Mouse (Mus musculus) liver, adult (tissue): ENCODE data around the gene Catsperd.

Experiments
- GATA4 ChIP-seq: IDR thresholded peaks from 2 replicates; pipeline ENCODE4 v1.6.1; 2014; ENCODE audit warnings: mild to moderate bottlenecking, low read length; ENCODE audit not compliant: insufficient replicate concordance

Gene Catsperd

DNA sequence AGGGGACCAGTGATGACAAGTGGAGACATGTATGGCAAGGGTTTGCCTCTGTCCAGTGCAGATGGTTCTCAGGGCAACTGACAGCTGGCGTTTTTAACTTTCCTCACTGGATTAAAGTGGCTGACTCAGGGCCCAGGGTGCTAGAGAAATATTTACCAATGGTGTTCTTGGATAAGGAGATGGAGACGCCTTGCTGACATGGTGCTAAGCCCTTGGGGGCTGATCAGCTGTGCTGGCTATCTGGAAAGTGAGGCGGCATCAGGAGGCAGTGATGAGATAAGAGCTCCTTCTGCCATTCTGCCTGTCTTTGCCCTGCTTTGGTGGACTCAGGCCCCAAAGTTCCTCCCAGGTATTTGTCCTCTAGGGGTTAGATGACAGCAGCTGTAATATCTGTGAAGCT, 54.9 kb downstream of the Catsperd start:
- TF ChIP-seq GATA4, result no peak

DNA sequence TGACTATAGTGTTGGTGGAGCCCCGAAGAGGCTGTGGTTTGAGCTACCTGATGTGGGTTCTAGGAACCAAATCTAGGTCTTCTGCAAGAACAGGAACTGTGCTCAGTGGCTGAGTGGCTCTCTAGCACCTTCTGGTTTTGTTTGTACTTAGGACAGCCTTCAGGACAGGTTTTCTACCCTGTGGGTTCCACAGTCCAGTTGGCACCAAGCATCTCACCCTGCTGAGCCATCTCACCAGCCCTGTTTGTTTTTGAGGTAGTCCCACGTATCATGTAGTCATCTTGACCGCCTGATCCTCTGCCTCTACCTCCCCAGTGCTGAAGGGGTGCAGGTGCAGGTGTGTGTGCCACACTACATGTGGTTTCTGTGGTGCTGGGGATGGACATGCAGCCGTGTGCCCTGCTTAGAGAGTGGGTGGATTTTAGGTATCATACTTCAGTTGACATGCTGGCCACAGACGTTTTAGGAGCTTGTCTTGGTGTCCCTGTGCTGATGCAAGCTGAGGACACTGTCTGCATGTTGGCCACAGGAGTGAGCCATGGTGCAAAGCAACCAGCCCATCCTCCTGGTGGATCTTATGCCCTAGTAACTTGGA, 55.7 kb downstream of the Catsperd start:
- no peak for TF ChIP-seq GATA4

DNA sequence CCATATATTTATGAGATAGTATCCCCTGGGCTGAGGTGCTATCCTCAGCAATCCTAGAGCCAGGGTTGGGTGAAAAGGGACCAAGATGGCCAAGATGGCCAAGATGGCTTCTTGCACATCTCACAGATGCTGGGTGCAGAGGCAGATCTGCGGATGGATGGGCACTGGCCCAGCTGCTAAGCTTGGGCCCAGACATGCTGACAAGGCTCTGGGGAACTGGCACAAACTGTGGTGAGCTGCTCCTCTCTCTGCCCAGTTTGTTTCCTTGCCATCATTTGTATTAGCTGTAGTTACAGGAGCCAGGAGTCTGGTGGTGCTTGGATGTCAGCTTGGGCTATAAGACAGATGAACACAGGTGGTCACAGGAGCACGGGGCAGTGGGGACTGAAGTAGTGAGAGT, 56.7 kb downstream of the Catsperd start:
- no peak for TF ChIP-seq GATA4

DNA sequence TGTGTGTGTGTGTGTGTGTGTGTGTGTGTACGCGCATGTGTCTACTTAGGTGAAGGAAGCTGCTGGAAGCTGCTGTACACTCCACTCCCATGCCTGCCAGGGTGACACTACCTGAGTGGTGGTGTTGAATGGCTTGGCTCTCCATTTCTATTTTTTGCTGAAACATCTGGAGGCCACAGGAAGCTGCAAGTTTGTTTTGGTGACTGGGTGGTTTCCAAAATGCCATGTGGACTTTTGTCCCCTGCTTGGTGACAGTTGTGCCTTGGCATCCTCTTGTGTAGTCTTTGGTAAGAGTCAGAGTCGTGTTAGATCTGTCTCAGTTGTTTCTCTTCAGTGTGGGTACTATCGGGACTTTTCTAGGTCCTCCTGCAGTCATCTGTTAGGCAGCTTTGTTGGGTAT, 58.9 kb downstream of the Catsperd start:
- TF ChIP-seq GATA4, result no peak

DNA sequence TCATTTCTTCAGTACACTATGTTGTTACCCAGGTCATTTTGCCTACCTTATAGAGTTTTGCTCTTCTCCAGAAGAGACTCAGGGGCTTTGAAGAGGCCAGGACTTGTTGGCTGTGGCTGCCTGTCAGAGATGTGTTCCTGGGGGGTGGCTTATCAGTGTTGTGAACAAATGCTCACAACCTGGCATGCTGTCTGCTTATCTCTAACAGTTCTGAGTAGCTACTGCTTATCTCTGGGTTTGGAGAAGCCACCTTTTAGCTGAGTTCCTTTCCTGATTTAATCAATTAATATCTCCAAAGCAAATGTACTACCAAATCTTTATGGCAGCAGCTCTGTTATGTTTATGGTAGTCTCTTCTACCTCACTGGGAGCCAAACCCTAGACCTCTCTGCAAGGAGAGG, 60.1 kb downstream of the Catsperd start:
- TF ChIP-seq GATA4, result no peak

DNA sequence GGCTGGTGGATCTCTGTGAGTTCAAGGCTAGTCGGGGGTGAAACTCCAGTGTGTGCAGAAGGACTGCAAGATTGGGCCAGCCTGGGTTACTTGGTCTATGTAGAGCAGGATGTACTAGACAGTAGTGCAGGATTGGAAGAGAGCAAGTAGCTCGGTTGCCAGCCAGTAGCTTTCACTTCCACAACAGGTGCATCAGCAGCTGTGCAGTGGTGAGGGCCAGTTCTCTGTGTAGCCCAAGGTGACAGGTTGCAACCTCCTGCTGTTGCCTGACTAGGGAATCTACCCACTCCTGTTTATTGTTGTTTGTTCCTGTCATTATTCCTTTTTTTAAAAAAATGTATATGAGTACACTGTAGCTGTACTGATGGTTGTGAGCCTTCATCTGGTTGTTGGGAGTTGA, 60.7 kb downstream of the Catsperd start:
- no peak for TF ChIP-seq GATA4

DNA sequence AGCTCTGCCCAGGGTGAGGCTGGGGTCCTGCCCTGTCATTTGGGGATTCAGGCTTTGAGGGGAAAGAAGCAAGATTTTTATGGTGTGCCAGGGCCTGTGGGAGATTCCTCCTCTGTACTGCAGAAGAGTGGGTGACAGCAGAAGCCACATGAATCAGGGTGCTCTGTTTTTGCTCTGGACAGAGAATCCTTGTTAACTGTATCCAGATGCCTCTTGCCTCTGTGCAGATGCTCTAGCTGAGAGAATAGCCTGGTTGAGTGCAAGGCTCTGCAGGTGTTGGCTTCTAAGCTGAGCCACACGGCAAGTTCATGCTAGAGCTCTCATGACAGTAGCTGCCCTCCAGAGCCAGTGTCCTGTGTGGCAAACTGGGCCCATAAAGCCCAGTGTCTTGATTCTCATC, 65.5 kb downstream of the Catsperd start:
- no peak for TF ChIP-seq GATA4

DNA sequence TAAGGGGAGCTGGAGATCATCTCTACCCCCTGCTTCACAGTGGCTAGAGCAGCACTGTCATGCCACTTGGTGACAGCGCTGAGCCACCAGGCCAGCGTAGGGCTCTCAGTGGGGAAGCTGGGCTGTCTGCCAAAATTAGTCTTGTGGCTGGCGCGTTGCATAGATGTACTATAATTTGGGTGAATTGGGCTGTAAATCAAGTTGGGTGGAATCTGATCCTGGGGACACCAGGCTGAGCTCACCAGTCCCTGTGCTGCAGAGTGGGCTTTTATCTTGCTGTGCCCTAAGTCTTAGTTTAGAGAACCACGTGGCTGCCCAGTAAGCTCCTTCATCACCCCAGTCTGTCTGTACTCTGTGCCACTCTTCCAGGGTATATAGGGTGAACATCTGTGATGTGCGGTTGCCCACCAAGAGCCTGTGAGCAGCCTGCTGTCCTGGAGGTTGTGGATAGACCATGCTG, 65.9 kb downstream of the Catsperd start:
- no peak for TF ChIP-seq GATA4

DNA sequence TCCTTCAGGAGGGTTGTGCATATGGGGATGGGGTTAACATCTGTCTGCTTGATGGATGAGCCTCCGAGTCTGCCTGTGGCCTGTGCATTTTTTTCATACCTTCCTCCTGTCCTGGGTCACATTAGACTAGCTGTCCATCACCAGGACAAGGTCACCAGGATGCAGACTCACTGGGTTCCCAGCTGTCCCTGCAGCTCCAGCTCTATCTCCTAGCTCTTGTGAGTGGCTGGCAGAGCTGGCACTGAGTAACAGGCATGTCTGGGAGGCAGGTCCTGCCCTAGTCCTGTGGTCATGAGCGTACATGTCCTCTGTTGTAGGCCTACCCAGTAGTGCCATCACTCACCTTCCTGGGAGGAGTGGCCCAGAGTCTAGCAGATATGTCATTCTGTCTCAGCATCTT, 72.5 kb downstream of the Catsperd start:
- TF ChIP-seq GATA4, result no peak

DNA sequence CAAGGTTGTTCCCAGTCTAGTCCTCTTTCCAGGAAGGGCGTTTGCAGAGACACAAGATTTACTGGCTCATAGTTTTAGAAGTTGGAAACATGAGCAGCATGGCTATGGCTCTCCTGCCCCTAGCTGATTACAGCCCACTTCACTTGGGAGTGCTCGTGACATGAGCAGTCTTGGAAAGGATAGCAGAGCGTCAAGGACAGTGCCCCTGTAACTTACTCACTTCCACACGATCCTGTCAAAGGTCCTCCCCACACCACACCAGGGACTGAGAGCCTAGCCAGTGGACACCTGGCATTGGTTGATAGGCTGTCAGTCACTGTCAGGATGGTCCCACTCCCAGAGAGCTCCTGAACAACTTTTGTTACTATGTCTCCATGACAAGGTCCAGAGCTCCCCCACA, 75.1 kb downstream of the Catsperd start:
- no peak for TF ChIP-seq GATA4

DNA sequence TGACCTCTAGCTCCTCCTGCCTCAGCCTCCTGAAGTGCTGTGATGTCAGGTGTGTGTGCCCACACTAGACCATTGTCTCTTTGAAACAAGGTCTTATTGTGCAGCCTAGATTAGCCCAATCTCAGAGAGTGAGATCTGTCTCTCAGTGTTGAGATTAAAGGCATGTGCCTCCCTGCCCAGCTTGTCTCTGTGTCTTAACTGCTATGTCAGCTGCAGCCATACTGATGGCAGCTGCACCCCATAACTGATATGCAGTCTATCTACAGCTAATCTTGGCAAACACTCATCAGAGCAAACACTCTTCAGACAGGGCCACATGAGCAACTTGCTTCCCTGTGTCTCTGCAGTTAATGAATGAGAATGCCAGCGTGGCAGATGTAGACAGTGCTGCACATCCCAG, 78.6 kb downstream of the Catsperd start:
- TF ChIP-seq GATA4, result no peak

DNA sequence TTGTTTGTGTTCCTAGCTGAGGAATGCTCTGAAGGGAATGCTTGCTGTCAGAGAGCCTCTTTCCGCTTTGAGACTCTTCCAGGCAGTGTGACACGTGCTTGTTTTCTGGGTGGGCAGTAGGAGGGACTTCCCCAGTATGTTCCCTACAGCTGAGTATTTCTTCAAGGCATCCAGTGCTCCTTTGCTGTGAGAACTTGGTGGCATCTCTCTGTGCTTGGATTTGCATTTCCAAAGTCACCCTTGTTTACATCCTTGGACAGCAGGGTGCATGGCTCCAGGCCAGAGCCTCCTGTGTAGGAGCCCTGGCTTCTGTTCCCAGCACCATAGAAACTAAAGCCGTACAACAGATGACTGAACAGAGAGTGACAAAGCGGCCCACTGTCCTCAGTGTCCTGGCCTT, 80.7 kb downstream of the Catsperd start:
- TF ChIP-seq GATA4, result no peak

DNA sequence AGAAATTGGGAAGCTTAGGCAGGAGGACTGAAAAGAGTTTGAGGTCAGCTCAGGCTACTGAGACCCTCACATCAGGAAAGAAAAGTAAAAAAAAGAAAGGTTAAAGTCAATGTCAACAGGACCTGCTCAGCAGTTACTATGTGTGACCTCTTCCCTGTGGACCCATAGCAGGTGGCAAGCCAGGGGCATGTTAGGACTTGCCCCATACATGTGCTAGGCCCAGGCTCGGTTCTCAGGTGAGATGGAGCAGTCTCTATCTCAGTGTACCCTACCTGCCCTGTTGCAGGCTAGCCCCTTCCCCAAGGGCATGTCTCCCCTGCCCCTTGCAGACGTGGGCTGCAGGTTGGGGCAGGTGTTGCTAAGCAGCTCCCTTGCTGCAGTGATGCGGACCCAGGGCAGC, 81.8 kb downstream of the Catsperd start:
- no peak for TF ChIP-seq GATA4
